Mouse (Mus musculus): Measurements from ENCODE around the gene Tcl1b5.
"Not testable (repeated sequence)": the region's sequence is repeated elsewhere in the genome, so short reads cannot be mapped to it uniquely, and the experiment has no call there.

The Tcl1b5 gene

GRCm38 (mm10) chr12:105176044-105176443, at the start of gene Tcl1b5:
TSS of gene Tcl1b5 (plus strand) at chr12:105176344.
- not testable (repeated sequence) for DNase-seq (ENCODE audit: low spot score in 2 of 2)

GRCm38 (mm10) chr12:105126516-105126915, 49.6 kb upstream of the Tcl1b5 start:
- DNase-seq (ENCODE audit: low spot score in 2 of 2), result no peak

- DNase-seq (ENCODE audit: low spot score in 2 of 2), result no peak
These were observed 48.5 kb upstream of the Tcl1b5 start for GRCm38 (mm10) chr12:105127607-105128006.

- not testable (repeated sequence) for DNase-seq (ENCODE audit: low spot score in 2 of 2)
These were observed 46.5 kb upstream of the Tcl1b5 start for GRCm38 (mm10) chr12:105129494-105130205.

- DNase-seq (ENCODE audit: low spot score in 2 of 2), result not testable (repeated sequence)
These were observed 42.0 kb upstream of the Tcl1b5 start for GRCm38 (mm10) chr12:105134167-105134566.

GRCm38 (mm10) chr12:105134826-105135225, 41.3 kb upstream of the Tcl1b5 start:
- DNase-seq (ENCODE audit: low spot score in 2 of 2), result not testable (repeated sequence)

- not testable (repeated sequence) for DNase-seq (ENCODE audit: low spot score in 2 of 2)
These were observed 38.4 kb upstream of the Tcl1b5 start for GRCm38 (mm10) chr12:105137729-105138128.

GRCm38 (mm10) chr12:105143096-105143495, 33.0 kb upstream of the Tcl1b5 start:
- DNase-seq (ENCODE audit: low spot score in 2 of 2), result no peak

- not testable (repeated sequence) for DNase-seq (ENCODE audit: low spot score in 2 of 2)
These were observed 31.2 kb upstream of the Tcl1b5 start for GRCm38 (mm10) chr12:105144928-105145327.

- DNase-seq (ENCODE audit: low spot score in 2 of 2), result no peak
These were observed 30.4 kb upstream of the Tcl1b5 start, which contains the start of gene Tcl1b2 for GRCm38 (mm10) chr12:105145714-105146113. TSS of gene Tcl1b2 (plus strand) at chr12:105146014.

- peak; percentile 2 to 11 for DNase-seq (ENCODE audit: low spot score in 2 of 2)
These were observed 20.9 kb upstream of the Tcl1b5 start for GRCm38 (mm10) chr12:105155286-105155685.

- no peak for DNase-seq (ENCODE audit: low spot score in 2 of 2)
These were observed 17.3 kb upstream of the Tcl1b5 start for GRCm38 (mm10) chr12:105158842-105159241.

GRCm38 (mm10) chr12:105159390-105159789, 16.8 kb upstream of the Tcl1b5 start, which contains the start of gene Tcl1b1:
TSS of gene Tcl1b1 (plus strand) at chr12:105159690.
- no peak for DNase-seq (ENCODE audit: low spot score in 2 of 2)

GRCm38 (mm10) chr12:105166734-105167133, 9.4 kb upstream of the Tcl1b5 start:
- DNase-seq (ENCODE audit: low spot score in 2 of 2), result no peak

- DNase-seq (ENCODE audit: low spot score in 2 of 2), result no peak
These were observed 2.8 kb upstream of the Tcl1b5 start for GRCm38 (mm10) chr12:105173366-105173765.

GRCm38 (mm10) chr12:105174318-105174717, 1.8 kb upstream of the Tcl1b5 start:
- peak; percentile 51 to 60 for DNase-seq (ENCODE audit: low spot score in 2 of 2)

- not testable (repeated sequence) for DNase-seq (ENCODE audit: low spot score in 2 of 2)
These were observed 5.0 kb downstream of the Tcl1b5 start for GRCm38 (mm10) chr12:105181040-105181644.

- peak; percentile 7 to 18 for DNase-seq (ENCODE audit: low spot score in 2 of 2)
These were observed 12.8 kb downstream of the Tcl1b5 start for GRCm38 (mm10) chr12:105188980-105189379.

- not testable (repeated sequence) for DNase-seq (ENCODE audit: low spot score in 2 of 2)
These were observed 14.6 kb downstream of the Tcl1b5 start, which contains the start of gene Tcl1b3 for GRCm38 (mm10) chr12:105190743-105191142. TSS of gene Tcl1b3 (plus strand) at chr12:105191043.

- not testable (repeated sequence) for DNase-seq (ENCODE audit: low spot score in 2 of 2)
These were observed 23.7 kb downstream of the Tcl1b5 start for GRCm38 (mm10) chr12:105199684-105200497.

- DNase-seq (ENCODE audit: low spot score in 2 of 2), result not testable (repeated sequence)
These were observed 25.5 kb downstream of the Tcl1b5 start, which contains the start of gene Tcl1b4 for GRCm38 (mm10) chr12:105201657-105202056. TSS of gene Tcl1b4 (plus strand) at chr12:105201957.

- no peak for DNase-seq (ENCODE audit: low spot score in 2 of 2)
These were observed 30.9 kb downstream of the Tcl1b5 start for GRCm38 (mm10) chr12:105207071-105207470.

Data from right cerebral cortex, adult 2 months (tissue).